Mouse (Mus musculus): ENCODE measurements around the gene Slc25a11.

Gene Slc25a11

DNA sequence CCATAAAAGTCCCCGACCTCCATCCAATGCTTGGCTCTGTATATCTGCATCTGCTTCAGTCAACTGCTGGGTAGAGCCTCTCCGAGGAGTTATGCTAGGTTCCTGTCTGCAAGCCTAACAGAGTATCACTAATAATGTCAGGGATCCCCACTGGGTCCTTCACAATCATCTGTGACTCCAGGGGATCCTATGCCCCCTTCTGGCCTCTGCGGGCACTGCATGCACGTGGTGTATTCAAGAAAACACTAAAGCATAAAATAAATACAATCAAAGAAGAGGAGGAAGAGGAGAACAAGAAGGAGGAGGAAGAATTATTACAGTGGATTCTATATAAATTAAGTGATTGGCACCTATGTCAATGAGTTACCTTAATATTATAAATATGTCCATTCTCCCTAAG is 21.8 kb downstream of the Slc25a11 start:
- no peak for DNase-seq (ENCODE audit: extremely low read depth, insufficient read length, low spot score)

DNA sequence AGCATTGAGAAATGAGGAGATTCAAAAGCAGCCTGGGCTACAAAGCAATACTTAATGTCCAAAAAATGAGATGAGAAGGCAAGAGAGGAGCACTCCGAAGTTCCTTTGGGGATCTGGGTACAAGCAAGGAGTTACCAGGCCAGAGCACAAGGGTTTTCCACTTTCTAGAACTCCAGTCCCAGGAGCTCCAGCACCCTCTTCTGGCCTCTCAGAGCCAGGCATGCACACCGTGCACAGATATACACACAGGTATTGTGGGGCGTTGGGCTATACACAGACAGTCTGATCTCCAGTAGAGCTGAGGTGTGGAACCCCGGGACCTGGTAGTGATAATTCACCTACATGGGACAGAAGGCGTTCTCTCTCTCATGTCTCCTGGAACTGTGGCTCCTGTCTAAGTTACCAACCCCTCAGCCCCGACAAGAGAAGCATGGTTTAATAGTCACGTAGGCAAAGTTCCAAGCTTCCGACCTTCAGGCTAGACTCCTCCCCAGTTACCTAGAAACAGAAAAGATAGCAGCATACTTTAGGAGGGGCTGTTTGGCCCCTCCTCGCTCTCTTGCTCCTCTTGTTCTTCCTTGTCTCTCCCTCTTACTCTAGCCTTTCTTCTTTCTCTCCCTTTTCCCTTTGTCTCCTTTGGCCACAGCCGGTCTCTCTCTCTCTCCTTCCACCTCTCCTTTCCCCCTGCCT is 24.1 kb downstream of the Slc25a11 start:
- no peak for DNase-seq (ENCODE audit: extremely low read depth, insufficient read length, low spot score)

DNA sequence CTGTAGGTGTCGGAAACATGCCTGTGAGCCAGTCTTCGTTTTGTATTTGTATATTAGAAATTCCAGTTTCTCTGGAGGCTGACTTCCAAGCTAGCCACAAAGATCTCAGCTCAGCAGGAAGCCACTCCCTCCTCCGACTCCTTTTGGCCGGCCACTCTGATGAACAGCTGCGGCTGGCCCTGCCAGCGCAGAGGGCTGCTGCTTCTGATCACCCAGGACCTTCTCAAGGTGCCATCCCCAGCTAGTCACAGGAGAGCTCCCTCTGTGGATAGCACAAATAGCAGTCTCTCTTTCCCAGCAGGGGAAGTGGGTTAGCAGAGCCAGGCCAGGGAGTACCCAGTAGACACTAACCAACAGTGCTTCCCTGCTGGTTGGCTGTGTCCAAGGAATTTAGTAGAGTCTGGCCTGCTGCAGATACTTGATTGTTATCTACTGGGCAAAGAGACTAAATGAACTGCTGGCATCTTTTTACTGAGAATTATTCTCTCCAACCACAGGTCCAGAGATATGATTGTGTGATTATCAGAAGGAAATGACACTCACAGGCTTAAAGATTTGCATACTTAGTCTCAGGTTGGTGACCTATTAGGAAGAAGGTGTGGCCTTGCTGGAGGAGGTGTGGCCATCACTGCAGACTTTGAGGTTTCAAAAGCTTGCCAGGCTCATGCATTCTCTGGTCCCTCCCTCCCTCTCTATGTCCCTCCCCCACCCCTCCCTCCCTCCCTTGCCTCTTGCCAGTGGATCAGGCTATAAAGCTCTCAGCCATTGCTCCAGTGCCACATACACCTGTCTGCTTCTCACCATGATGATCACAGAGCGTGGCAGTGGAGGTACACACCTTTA is 25.1 kb downstream of the Slc25a11 start:
- peak; percentile 72 for DNase-seq (ENCODE audit: extremely low read depth, insufficient read length, low spot score)

DNA sequence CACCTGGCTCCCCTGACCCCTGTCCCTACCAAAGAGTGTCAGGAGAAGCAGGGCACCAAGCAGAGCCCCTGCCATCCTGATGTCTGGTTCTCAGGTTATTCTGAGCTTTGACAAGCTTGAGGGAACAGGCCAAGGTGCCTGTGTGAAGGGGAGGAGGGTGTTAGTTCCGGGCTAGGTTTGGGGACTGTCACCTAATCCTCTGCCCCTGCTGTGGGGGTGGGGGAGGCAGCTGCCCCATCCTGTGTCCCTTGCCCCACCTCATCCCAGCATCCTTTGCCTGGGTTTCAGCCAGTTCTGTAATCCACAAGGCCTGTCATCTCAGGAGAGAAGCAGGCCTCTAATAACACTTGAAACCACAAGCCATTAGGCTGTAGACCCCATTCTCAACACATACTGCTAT is 28.2 kb downstream of the Slc25a11 start, which contains the start of gene Chrne:
Gene Chrne (minus strand): TSS at position 116 of the 400 bp plus-strand sequence.
- DNase-seq (ENCODE audit: extremely low read depth, insufficient read length, low spot score): no peak

DNA sequence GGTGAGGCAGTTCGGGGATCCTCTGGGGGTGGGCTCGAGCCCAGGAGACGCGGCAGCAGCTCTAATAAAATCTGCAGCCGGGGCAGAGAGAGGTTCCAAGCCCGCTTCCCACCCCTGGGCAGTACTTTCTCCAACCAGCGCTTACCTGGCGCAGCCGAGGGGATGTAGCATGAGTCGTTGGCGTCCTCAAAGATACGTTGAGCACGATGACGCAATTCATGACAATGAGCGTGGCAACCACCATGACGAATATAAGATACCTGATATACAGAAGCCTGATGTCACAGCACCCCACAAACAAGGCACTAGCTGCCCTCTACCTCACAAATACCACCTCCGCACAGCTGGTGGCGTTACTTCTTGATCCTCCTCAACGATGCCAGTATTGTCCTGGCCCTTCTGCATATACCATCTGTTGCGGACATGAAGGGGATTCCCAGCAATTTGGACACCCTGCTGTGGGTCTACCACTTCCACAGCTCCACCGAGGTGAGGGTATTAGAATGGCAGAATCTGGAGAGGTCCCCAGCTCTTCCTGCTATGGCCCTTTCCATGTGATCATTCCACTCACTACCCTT is 31.7 kb downstream of the Slc25a11 start, which contains the start of gene 4930544D05Rik:
Gene 4930544D05Rik (plus strand): TSS at position 333 of the 578 bp plus-strand sequence.
- no peak for DNase-seq (ENCODE audit: extremely low read depth, insufficient read length, low spot score)

DNA sequence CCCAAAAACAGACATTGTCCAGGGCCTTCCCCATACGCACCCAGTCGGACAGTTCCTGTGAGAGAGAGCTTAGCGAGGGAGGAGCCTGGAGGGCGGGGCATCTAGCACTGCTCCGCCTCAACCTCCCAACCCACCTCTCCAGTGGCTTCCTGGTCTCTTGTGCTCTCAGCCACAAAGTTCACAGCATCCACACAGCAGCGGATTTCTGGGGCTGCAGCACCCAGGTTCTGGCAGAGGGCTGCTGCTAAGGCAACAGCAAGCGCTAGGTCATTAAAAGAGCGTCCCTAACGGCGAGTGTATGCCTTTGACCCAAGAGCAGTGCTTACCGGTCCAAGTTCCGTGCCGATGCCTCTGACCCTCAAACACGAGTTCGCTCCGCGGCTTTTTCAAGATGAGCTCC is 32.2 kb downstream of the Slc25a11 start:
- DNase-seq (ENCODE audit: extremely low read depth, insufficient read length, low spot score): no peak

DNA sequence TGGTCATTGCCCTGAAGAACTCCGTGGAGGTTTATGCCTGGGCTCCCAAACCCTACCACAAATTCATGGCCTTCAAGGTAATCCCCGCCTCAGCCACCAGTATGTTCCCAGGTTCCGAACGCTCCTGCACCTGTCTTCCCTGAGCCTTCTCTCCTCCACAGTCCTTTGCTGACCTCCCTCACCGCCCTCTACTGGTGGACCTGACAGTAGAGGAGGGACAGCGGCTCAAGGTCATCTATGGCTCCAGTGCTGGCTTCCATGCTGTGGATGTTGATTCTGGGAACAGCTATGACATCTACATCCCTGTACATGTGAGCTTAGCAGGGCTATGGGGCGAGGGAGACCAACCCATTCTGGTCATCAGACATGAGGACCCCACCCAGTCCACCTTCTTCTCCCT is 34.8 kb downstream of the Slc25a11 start:
- DNase-seq (ENCODE audit: extremely low read depth, insufficient read length, low spot score): no peak

DNA sequence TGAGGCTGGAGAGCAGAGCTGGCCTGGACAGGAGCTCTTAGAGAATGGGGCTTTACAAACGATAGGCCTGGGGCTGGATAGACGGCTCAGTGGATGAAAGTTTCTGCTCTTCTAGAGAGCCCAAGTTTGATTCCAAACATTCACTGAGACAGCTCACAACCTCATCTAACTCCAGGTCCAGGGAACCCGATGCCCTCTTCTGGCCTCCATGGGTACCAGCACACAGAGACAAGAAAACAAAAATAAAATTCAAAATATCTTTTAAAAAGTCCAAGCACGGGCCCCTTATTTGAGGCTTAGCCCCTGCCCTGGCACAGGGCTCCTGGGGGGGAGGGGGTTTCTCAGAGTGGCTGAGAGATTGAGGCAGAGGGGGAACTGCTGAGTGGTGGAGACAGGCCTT is 36.5 kb downstream of the Slc25a11 start:
- DNase-seq (ENCODE audit: extremely low read depth, insufficient read length, low spot score): no peak

DNA sequence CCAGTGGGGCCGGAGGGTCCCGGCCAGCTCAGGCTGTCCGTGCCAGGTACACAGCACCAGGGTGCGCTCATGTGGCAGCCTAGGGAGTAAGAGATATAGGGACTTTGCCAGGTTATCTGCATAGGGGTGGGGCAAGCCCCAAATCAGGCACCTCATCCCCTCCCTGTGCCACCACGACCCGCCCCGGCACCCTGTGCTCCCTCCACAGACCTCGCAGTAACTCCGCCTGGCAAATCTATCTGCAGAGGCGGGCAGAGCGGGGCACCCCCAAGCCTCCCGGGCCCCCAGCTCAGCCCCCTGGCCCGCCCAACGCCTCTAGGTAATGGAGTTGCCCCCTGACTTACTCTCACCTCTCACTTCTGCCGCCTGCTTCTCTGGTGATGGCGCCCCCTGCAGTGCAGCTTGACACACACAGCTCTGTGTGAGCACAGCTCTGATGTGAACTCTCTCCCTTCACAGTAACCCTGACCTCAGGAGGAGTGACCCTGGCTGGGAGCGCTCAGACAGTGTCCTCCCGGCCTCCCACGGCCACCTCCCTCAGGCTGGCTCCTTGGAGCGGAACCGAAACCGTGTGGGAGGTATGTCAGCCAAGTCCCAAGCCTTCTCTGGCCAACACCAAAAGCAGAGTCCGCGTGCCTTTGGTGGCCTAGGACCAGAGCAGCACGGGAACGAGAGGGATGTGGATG is 38.8 kb downstream of the Slc25a11 start:
- DNase-seq (ENCODE audit: extremely low read depth, insufficient read length, low spot score): no peak

DNA sequence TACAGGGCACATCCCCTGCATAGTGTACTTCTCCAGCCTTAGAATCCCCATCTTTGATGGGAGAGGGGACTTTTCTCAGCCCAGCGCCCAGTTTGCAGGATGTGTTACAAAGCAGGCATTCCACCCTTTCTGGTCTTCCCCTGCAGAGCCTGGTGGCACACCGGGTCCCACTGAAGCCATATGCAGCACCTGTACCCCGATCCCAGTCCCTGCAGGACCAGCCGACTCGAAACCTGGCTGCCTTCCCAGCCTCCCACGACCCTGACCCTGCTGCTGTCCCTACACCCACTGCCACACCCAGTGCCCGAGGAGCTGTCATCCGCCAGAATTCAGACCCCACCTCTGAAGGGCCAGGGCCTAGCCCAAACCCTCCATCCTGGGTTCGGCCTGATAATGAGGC is 39.7 kb downstream of the Slc25a11 start:
- DNase-seq (ENCODE audit: extremely low read depth, insufficient read length, low spot score): no peak

DNA sequence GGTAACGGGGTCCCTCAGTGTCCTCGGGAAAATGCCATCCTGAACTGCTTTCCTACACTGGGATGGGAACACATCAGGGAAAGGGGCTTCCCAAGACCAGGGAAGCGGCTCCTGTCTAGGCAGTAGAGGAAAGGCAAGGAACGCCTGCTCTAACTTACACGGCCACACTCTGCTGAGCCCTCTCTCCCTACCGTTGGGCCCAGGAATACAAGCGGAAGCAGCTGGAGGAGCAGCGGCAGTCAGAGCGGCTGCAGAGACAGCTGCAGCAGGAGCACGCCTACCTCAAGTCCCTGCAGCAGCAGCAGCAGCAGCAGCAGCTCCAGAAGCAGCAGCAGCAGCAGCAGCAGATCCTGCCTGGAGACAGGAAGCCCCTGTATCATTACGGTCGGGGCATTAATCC is 40.6 kb downstream of the Slc25a11 start:
- DNase-seq (ENCODE audit: extremely low read depth, insufficient read length, low spot score): no peak

DNA sequence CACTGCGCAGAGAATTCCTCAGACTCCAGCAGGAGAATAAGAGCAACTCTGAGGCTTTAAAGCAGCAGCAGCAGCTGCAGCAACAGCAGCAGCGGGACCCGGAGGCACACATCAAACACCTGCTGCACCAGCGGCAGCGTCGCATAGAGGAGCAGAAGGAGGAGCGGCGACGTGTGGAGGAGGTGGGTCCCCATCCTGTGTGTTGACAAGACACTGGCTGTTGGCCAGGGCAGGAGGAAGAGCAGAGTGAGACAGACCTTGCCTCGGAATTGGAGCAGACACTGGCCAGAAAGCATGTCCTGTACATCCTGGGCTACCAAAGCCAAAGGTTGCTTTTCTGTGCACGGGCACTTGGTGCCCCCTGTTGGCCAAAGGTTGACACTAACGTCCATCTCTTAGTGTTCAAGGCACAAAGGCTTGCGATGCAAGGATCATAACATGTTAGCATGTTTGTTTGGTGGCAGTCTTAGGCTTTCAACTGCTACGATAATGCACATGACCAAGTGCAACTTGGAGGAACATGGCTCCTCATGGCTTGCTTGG is 42.2 kb downstream of the Slc25a11 start:
- DNase-seq (ENCODE audit: extremely low read depth, insufficient read length, low spot score): peak; percentile 56

DNA sequence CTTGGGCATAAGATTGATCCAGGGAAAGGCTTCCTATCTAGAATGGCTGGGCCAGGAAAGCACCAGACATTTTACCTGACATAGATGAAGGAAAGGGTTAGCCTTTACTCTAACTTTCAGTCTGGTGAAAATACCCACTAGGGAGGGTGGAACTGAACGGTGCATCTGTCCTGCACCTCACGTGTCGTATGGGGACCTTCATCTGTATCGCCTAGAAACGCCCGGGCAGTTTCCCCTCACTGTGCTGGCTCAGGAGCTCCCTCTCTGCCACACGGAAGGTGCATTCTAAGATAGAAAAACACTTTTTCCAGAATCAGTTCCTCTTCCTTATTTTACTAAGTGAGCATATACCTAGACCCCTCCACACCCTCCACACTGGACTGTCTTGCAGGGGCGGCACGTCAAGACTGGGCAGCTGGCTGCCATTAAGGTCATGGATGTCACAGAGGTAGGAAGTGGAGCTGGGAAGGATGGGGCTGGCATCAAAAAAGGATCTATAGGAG is 48.8 kb downstream of the Slc25a11 start:
- DNase-seq (ENCODE audit: extremely low read depth, insufficient read length, low spot score): no peak

DNA sequence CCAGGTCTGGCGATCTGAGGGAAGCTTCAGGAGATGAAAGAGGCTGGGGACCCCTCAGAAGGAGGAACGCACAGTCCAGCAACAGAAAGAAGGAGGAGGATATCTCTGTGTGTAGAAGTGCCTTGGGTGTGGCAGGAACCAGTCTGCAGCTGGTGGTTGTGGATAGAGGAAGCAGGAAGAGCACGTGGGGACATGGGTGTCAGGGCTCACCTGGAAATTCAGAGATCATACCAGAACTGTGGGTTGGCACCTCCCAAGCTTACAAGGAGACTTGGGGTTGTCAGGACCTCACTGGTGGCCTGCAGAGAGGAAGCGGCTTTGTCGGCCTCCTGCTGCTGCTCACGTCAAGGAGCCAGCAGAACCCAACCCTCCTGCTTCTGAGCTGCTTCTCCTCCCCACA is 50.0 kb downstream of the Slc25a11 start:
- no peak for DNase-seq (ENCODE audit: extremely low read depth, insufficient read length, low spot score)

DNA sequence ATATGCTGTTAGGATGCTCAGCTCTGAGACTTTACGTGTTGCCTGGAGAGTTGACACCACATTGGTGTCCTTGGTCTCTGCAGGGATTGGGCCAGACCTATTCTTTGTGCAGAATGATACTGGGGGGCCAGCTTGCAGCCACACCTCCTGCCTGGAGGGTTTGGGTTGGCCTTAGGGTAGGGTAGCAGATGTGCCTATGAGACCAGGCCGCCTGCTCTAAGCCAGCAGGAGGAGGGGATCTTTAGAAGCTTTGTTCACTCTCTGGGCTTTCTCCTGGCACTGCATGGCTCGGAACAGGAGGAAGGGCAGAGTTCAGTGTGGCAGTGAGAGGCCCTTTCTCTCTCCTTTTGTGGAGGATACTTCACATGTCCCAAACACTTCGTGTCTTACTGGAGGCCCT is 51.2 kb downstream of the Slc25a11 start:
- DNase-seq (ENCODE audit: extremely low read depth, insufficient read length, low spot score): no peak

DNA sequence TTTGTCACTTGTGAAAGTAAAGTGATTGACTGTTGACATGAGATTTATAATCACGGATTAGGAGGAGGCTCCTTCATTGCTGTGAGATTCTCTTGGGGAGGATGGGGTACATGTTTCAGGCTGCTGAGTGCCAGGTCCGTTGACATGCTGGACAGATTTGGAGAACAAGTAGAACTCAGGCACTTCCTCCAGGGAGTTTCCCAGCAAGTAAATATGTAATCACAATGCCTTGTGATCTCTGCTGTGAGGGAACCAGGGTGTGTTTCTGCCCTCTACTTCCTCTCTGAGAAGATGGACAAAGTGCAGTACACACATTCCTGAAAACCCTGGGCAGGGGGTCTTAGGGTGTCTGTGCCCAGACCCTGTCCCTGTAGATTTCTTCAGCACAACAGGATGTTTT is 51.6 kb downstream of the Slc25a11 start:
- DNase-seq (ENCODE audit: extremely low read depth, insufficient read length, low spot score): no peak

DNA sequence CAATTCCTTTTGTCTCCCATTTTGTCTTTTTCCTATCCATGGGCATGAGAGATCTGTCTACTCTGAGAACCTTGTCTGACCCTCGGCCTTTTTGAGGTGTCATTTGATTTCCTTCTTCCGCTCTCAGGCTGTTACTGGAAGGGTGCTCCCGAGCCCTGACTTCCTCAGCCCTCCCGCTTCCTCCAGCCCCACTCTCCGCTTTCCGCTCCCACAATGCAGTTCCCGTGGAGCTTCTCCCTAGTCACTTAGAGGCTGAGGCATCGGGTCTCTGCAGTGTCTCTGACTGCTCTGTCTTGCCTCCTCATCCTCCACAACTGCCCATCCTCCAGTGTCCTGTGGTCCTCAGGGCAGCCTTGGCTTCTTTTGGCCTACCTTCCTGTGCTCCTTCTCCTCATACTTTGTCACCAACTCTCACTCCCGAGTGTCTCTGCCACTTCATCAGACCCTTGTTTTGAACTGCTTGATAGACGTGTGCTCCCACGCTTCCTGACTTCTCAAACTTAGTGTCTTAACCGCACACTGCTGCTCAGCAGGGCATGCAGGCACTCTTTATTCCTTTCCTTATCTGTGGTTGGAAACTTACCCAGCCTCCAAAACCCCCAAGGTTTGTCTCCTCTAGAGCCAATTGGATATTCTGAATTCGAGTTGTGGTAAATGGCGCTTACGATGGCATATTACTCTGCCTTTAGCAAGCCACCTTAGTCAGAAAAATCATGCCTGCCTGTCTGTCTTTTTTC is 52.9 kb downstream of the Slc25a11 start:
- DNase-seq (ENCODE audit: extremely low read depth, insufficient read length, low spot score): no peak
